In genomic region chr7:89559633-89560032, GRCm38 (mm10) we compare ENCODE assay signal across 24 mouse cellular contexts. TPM values are rescaled to one million over a fixed set of nuclear protein-coding genes. Genes with fewer than 3 reads are reported as not detected.
DNase-seq lines count a peak whose midpoint lies in the region; ATAC-seq and TF ChIP-seq lines count a peak whose summit lies in the region.
"Had no signal": no experiment of that assay in that cellular context is flagged by ENCODE, and none has a peak within 500 bp of the region (broad histone marks: within the 10 kb centered on the region; RNA-seq: fewer than 3 reads in every experiment).

No protein-coding gene starts in this region.

- peak overlapping the region; percentile 99 for H3K27ac ChIP-seq in embryonic fibroblast, embryonic 13.5 days (ENCODE audit: insufficient read depth, low read length)
- H3K27ac ChIP-seq in cerebellum, adult 2 months (ENCODE audit: insufficient read depth, low read length): no peak overlapping the region
- no peak overlapping the region for H3K27ac ChIP-seq in hindbrain, embryonic 11.5 days (ENCODE audit: low read depth, low read length)
- H3K27ac ChIP-seq: heart, embryonic 15.5 days; limb, embryonic 13.5 days; liver, embryonic 14.5 days; stomach, embryonic 15.5 days had no signal

- no peaks in the 10 kb centered on the region for H3K9me3 ChIP-seq in hindbrain, embryonic 11.5 days (ENCODE audit: control insufficient read depth, low read length)
- H3K9me3 ChIP-seq: G1E; heart, embryonic 15.5 days; limb, embryonic 13.5 days; stomach, embryonic 15.5 days had no signal

- H3K4me3 ChIP-seq in embryonic fibroblast, embryonic 13.5 days (ENCODE audit: insufficient read depth, low read length): no peak overlapping the region
- no peak overlapping the region for H3K4me3 ChIP-seq in cerebellum, adult 2 months (replicated peaks; ENCODE audit: insufficient read depth, low read depth, low read length)
- H3K4me3 ChIP-seq in hindbrain, embryonic 11.5 days (ENCODE audit: low read depth, low read length): no peak overlapping the region
- H3K4me3 ChIP-seq: erythroblast, embryonic 14.5 days; heart, embryonic 15.5 days; limb, embryonic 13.5 days; stomach, embryonic 15.5 days had no signal

- DNase-seq in kidney, postnatal 10 days: peak; percentile 15
- DNase-seq in kidney, adult 8-10 months: no peak
- DNase-seq in 3134 (ENCODE audit: extremely low read depth, insufficient read length, low spot score) (peak; percentile 37), 3T3-L1 (ENCODE audit: low read depth, low spot score) (peak; percentile 87)
- no peak for DNase-seq in cerebellum, adult 2 months
- DNase-seq in hindbrain, embryonic 11.5 days (ENCODE audit: low spot score): no peak
- DNase-seq: cerebellum, adult 9-10 months; gastrocnemius, postnatal 25 days; heart, postnatal 4 days; layer of hippocampus, postnatal 36 days; lung, postnatal 4 days; right cerebral cortex, postnatal 25 days; thymus, adult 18-20 months had no signal

- H3K27me3 ChIP-seq in cerebellum, adult 2 months (ENCODE audit: control insufficient read depth, insufficient read depth, low read length): no peaks in the 10 kb centered on the region
- H3K27me3 ChIP-seq in hindbrain, embryonic 11.5 days (ENCODE audit: control insufficient read depth, insufficient read depth, low read length): no peaks in the 10 kb centered on the region
- H3K27me3 ChIP-seq: heart, embryonic 15.5 days; limb, embryonic 13.5 days; stomach, embryonic 15.5 days had no signal

- no peak for TF ChIP-seq CTCF in embryonic fibroblast, embryonic 13.5 days (IDR thresholded peaks at IDR 0.05; ENCODE audit: borderline replicate concordance, insufficient read depth, low read length)
- TF ChIP-seq CTCF in cerebellum, adult 2 months (IDR thresholded peaks at IDR 0.05; ENCODE audit: borderline replicate concordance, insufficient read depth, low read depth, low read length): no peak

- ATAC-seq in hindbrain, embryonic 11.5 days (ENCODE audit: low FRiP score): no peak
- ATAC-seq: forebrain, embryonic 14.5 days; hindbrain, embryonic 16.5 days; intestine, embryonic 16.5 days; midbrain, embryonic 16.5 days had no signal

- 88% methylated on average over 4 of the region's 4 CpGs for WGBS in cerebellum, adult 2 months
- WGBS in hindbrain, embryonic 11.5 days: 85% methylated on average over 4 of the region's 4 CpGs

- no peak overlapping the region for H3K9ac ChIP-seq in hindbrain, embryonic 11.5 days (ENCODE audit: low read depth, low read length)
- H3K9ac ChIP-seq: heart, embryonic 15.5 days; limb, embryonic 13.5 days; liver, embryonic 14.5 days; stomach, embryonic 15.5 days had no signal

- no peak for TF ChIP-seq POLR2A in embryonic fibroblast, embryonic 13.5 days (IDR thresholded peaks at IDR 0.05; ENCODE audit: low read depth, low read length)
- TF ChIP-seq POLR2A in cerebellum, adult 2 months (IDR thresholded peaks at IDR 0.05; ENCODE audit: borderline replicate concordance, insufficient read depth, low read length): no peak

- H3K4me1 ChIP-seq in embryonic fibroblast, embryonic 13.5 days (ENCODE audit: control insufficient read depth, insufficient read depth, low read length): peaks cover 16% of the 10 kb centered on the region
- peaks cover 6% of the 10 kb centered on the region for H3K4me1 ChIP-seq in cerebellum, adult 2 months (ENCODE audit: control insufficient read depth, insufficient read depth, low read length)
- no peaks in the 10 kb centered on the region for H3K4me1 ChIP-seq in hindbrain, embryonic 11.5 days (replicated peaks; ENCODE audit: control insufficient read depth, insufficient read depth, low read length)
- H3K4me1 ChIP-seq: limb, embryonic 13.5 days had no signal

- no peak overlapping the region for H3K4me2 ChIP-seq in hindbrain, embryonic 11.5 days (replicated peaks; ENCODE audit: low read depth, low read length)
- H3K4me2 ChIP-seq: heart, embryonic 15.5 days; limb, embryonic 13.5 days; stomach, embryonic 15.5 days had no signal

- H3K36me3 ChIP-seq in hindbrain, embryonic 11.5 days (ENCODE audit: control insufficient read depth, insufficient read depth, low read length): no peaks in the 10 kb centered on the region
- H3K36me3 ChIP-seq: G1E; heart, embryonic 15.5 days; limb, embryonic 13.5 days; stomach, embryonic 15.5 days had no signal

RNA-seq across cellular contexts. Expression of gene Prss23, which starts 32.6 kb away (rescaled TPM):
- polyA plus RNA-seq in embryonic fibroblast, embryonic 13.5 days (2011; ENCODE audit: insufficient read length, low read depth, missing spikeins): 494 and 721 TPM in 2 replicates
- polyA plus RNA-seq in cerebellum, adult 2 months (2012; rRNA removed): 10.9 and 13.6 TPM in 2 replicates
- polyA plus RNA-seq in hindbrain, embryonic 11.5 days (2014; fragmentation: Nextera tagmentation; extraction: Ambion mirVana): 22.1 and 25.1 TPM in 2 replicates
- polyA plus RNA-seq: erythroblast, embryonic 14.5 days; G1E had no signal

Comparison
In these comparisons a context has a peak if more than half of its experiments do, and no peak if none do; other contexts are left out.
1. DNase-seq: peak in kidney, postnatal 10 days (single experiment), 3134 (single experiment) and 3T3-L1 (single experiment); none in kidney, adult 8-10 months (0 of 2), cerebellum, adult 2 months (0 of 2) and hindbrain, embryonic 11.5 days (single experiment).
2. RNA of gene Prss23, which starts 32.6 kb away (polyA plus RNA-seq): 494 to 721 TPM in embryonic fibroblast, embryonic 13.5 days; 22.1 to 25.1 TPM in hindbrain, embryonic 11.5 days and 10.9 to 13.6 TPM in cerebellum, adult 2 months; every median in the first group is over 10 times any median in the second.